Mouse (Mus musculus) testis, postnatal 14 days (tissue): ENCODE results near the gene Aatk.

ENCODE experiments used
- DNase-seq: peaks from one replicate; pipeline ENCODE4 v3.0.0; 2021; ENCODE audit warnings: low spot score

Aatk gene

GRCm38 (mm10) chr11:120022841-120023240, 24.1 kb downstream of the Aatk start:
- no peak for DNase-seq

- DNase-seq = no peak
Observed at GRCm38 (mm10) chr11:120022216-120022615, 24.8 kb downstream of the Aatk start.

- DNase-seq = no peak
Observed at GRCm38 (mm10) chr11:120021367-120021766, 25.6 kb downstream of the Aatk start.

GRCm38 (mm10) chr11:120019542-120020440, 27.2 kb downstream of the Aatk start:
- DNase-seq = no peak

- no peak for DNase-seq
Observed at GRCm38 (mm10) chr11:120017011-120017410, 30.0 kb downstream of the Aatk start.

- DNase-seq = no peak
Observed at GRCm38 (mm10) chr11:120014758-120015157, 32.2 kb downstream of the Aatk start.

GRCm38 (mm10) chr11:120013174-120013711, 33.7 kb downstream of the Aatk start:
- DNase-seq = no peak

GRCm38 (mm10) chr11:120012702-120013101, 34.3 kb downstream of the Aatk start:
- no peak for DNase-seq

- no peak for DNase-seq
Observed at GRCm38 (mm10) chr11:120011761-120012560, 35.0 kb downstream of the Aatk start.

GRCm38 (mm10) chr11:120011114-120011760, 35.7 kb downstream of the Aatk start:
- no peak for DNase-seq

- DNase-seq = no peak
Observed at GRCm38 (mm10) chr11:120009937-120010336, 37.0 kb downstream of the Aatk start.

GRCm38 (mm10) chr11:120008956-120009355, 38.0 kb downstream of the Aatk start:
- DNase-seq = no peak

GRCm38 (mm10) chr11:120008501-120008900, 38.5 kb downstream of the Aatk start:
- DNase-seq = no peak

- no peak for DNase-seq
Observed at GRCm38 (mm10) chr11:120007496-120008080, 39.4 kb downstream of the Aatk start.

- no peak for DNase-seq
Observed at GRCm38 (mm10) chr11:120005434-120006317, 41.3 kb downstream of the Aatk start.

GRCm38 (mm10) chr11:120002634-120003220, 44.2 kb downstream of the Aatk start:
- no peak for DNase-seq

- no peak for DNase-seq
Observed at GRCm38 (mm10) chr11:120002041-120002440, 44.9 kb downstream of the Aatk start.

GRCm38 (mm10) chr11:119997351-119997750, 49.6 kb downstream of the Aatk start:
- DNase-seq = no peak

GRCm38 (mm10) chr11:119991338-119991678, 55.7 kb downstream of the Aatk start:
- DNase-seq = peak; percentile 81

GRCm38 (mm10) chr11:119990658-119991337, 56.2 kb downstream of the Aatk start:
- DNase-seq = no peak
